In genomic region chr13:74025151-74026081, GRCm38 (mm10) we compare ENCODE assay signal across 9 mouse cellular contexts. TPM values are rescaled to one million over a fixed set of nuclear protein-coding genes. Genes with fewer than 3 reads are reported as not detected.
DNase-seq lines count a peak whose midpoint lies in the region; ATAC-seq lines count a peak whose summit lies in the region.
"Had no signal": no experiment of that assay in that cellular context is flagged by ENCODE, and none has a peak within 500 bp of the region (broad histone marks: within the 10 kb centered on the region; RNA-seq: fewer than 3 reads in every experiment).

No protein-coding gene starts in this region.

- DNase-seq in left cerebral cortex, postnatal 4 days, result peak; percentile 36
- DNase-seq in left cerebral cortex, adult 11 months (ENCODE audit: low spot score), result no peak
- peak; percentile 39 for DNase-seq in R1 (ENCODE audit: low read depth, low spot score)
- no peak for DNase-seq in frontal cortex, postnatal 25 days (ENCODE audit: low spot score in 2 of 2)
- no peak for DNase-seq in layer of hippocampus, adult 9-11 months

- no peaks in the 10 kb centered on the region for H3K27me3 ChIP-seq in forebrain, embryonic 16.5 days (replicated peaks; ENCODE audit: control insufficient read depth, insufficient read depth, low read length)
- H3K27me3 ChIP-seq in intestine, embryonic 16.5 days (replicated peaks; ENCODE audit: control insufficient read depth, insufficient read depth, low read length), result no peaks in the 10 kb centered on the region

- no peak overlapping the region for H3K9ac ChIP-seq in forebrain, embryonic 16.5 days (replicated peaks; ENCODE audit: low read depth, low read length)
- no peak overlapping the region for H3K9ac ChIP-seq in intestine, embryonic 16.5 days (ENCODE audit: low read depth, low read length)

- H3K4me1 ChIP-seq in forebrain, embryonic 16.5 days (replicated peaks; ENCODE audit: control insufficient read depth, insufficient read depth, low read length), result peaks cover 8% of the 10 kb centered on the region
- H3K4me1 ChIP-seq in intestine, embryonic 16.5 days (ENCODE audit: control insufficient read depth, insufficient read depth, low read length), result peaks cover 19% of the 10 kb centered on the region

- ATAC-seq in forebrain, embryonic 16.5 days, result peak; percentile 30; the same call in 1 of the 2 replicates
- ATAC-seq in intestine, embryonic 16.5 days, result peak; percentile 62
- ATAC-seq in megakaryocyte-erythroid progenitor cell, adult 5-6 weeks (replicated peaks; ENCODE audit: low FRiP score, low TSS enrichment, poor library complexity, severe bottlenecking), result peak; percentile 42; the same call in 1 of the 2 replicates

- WGBS in forebrain, embryonic 16.5 days, result 73% methylated on average over 4 of the region's 4 CpGs
- 56% methylated on average over 4 of the region's 4 CpGs for WGBS in intestine, embryonic 16.5 days

- no peak overlapping the region for H3K4me3 ChIP-seq in forebrain, embryonic 16.5 days (replicated peaks; ENCODE audit: low read length)
- H3K4me3 ChIP-seq in intestine, embryonic 16.5 days (ENCODE audit: low read length), result no peak overlapping the region

- no peak overlapping the region for H3K27ac ChIP-seq in forebrain, embryonic 16.5 days (ENCODE audit: low read length)
- H3K27ac ChIP-seq in intestine, embryonic 16.5 days (ENCODE audit: low read length), result peak overlapping the region; percentile 10; the same call in 1 of the 2 replicates
- H3K27ac ChIP-seq: macrophage had no signal

- no peaks in the 10 kb centered on the region for H3K9me3 ChIP-seq in forebrain, embryonic 16.5 days (ENCODE audit: control insufficient read depth, low read length)
- no peaks in the 10 kb centered on the region for H3K9me3 ChIP-seq in intestine, embryonic 16.5 days (ENCODE audit: control insufficient read depth, low read length)

- H3K4me2 ChIP-seq in forebrain, embryonic 16.5 days (ENCODE audit: low read length), result no peak overlapping the region
- H3K4me2 ChIP-seq in intestine, embryonic 16.5 days (ENCODE audit: low read depth, low read length), result no peak overlapping the region

- H3K36me3 ChIP-seq in forebrain, embryonic 16.5 days (ENCODE audit: control insufficient read depth, insufficient read depth), result no peaks in the 10 kb centered on the region
- no peaks in the 10 kb centered on the region for H3K36me3 ChIP-seq in intestine, embryonic 16.5 days (ENCODE audit: control insufficient read depth, insufficient read depth, low read length)

- intact Hi-C loops in left cerebral cortex, postnatal 4 days (cut with DNase I), result loop anchor here (10.0 kb wide), 1 partner anchor 51 kb away; no protein-coding TSS in a partner anchor

RNA-seq across cellular contexts. Expression of gene Tppp, which starts 16.2 kb away (rescaled TPM):
- total RNA-seq in left cerebral cortex, postnatal 4 days (2021), result 10 to 100 TPM; 37.7 to 37.9 TPM
- polyA plus RNA-seq in forebrain, embryonic 16.5 days (2015; fragmentation: Nextera tagmentation; extraction: Ambion mirVana), result 9.6 and 10.7 TPM in 2 replicates
- polyA plus RNA-seq in intestine, embryonic 16.5 days (2015; fragmentation: Nextera tagmentation; extraction: Ambion mirVana), result 2.7 and 3.2 TPM in 2 replicates
- 0.63 and 5.7 TPM in 2 replicates for total RNA-seq in megakaryocyte-erythroid progenitor cell, adult 5-6 weeks (2014; fragmentation: Nextera tagmentation)
- total RNA-seq in megakaryocyte-erythroid progenitor cell, adult 5-6 weeks (2017), result 0.15 and 0.66 TPM in 2 replicates

RNA-seq across cellular contexts. Expression of gene Cep72, which starts 36.7 kb away (rescaled TPM):
- total RNA-seq in left cerebral cortex, postnatal 4 days (2021), result 1 to 10 TPM; 4.1 to 4.4 TPM
- 10.3 and 10.4 TPM in 2 replicates for polyA plus RNA-seq in forebrain, embryonic 16.5 days (2015; fragmentation: Nextera tagmentation; extraction: Ambion mirVana)
- polyA plus RNA-seq in intestine, embryonic 16.5 days (2015; fragmentation: Nextera tagmentation; extraction: Ambion mirVana), result 9.9 and 12.7 TPM in 2 replicates
- 12.3 and 12.5 TPM in 2 replicates for total RNA-seq in megakaryocyte-erythroid progenitor cell, adult 5-6 weeks (2014; fragmentation: Nextera tagmentation)
- 6.5 and 6.7 TPM in 2 replicates for total RNA-seq in megakaryocyte-erythroid progenitor cell, adult 5-6 weeks (2017)

Comparison
In these comparisons a context has a peak if more than half of its experiments do, and no peak if none do; other contexts are left out.
1. DNase-seq: peak in left cerebral cortex, postnatal 4 days (single experiment) and R1 (single experiment); none in left cerebral cortex, adult 11 months (single experiment), frontal cortex, postnatal 25 days (0 of 2) and layer of hippocampus, adult 9-11 months (single experiment).
2. RNA of gene Tppp, which starts 16.2 kb away (total RNA-seq): 37.7 to 37.9 TPM in left cerebral cortex, postnatal 4 days; 0.15 to 5.7 TPM in megakaryocyte-erythroid progenitor cell, adult 5-6 weeks; every median in the first group is over 4 times any median in the second.
3. Peak in every context shown above with its lines, with median percentiles within 50 percentile points of each other: ATAC-seq.